Mouse (Mus musculus) embryonic facial prominence, embryonic 10.5 days (tissue): ENCODE measurements at regions not wholly inside any gene's neighbourhood (a gene's known extent, or its start where the extent isn't known, plus 50 kb on each side); places are given as distances from the start of the nearest gene placed in this dataset.
A peak's percentile ranks its signal among the peaks of the same experiment; 100 is the strongest.

Experiments used
- DNase-seq: peaks from one replicate; pipeline ENCODE4 v3.0.0-alpha.2; 2017; ENCODE audit warnings: low spot score
- H3K27ac ChIP-seq: fragments of 300-500 bp; sonication (generic); replicated peaks from 2 replicates; pipeline ENCODE4 v1.5.1; 2016; ENCODE audit warnings: mild to moderate bottlenecking
- H3K27me3 ChIP-seq: fragments of 300-500 bp; sonication (generic); replicated peaks from 2 replicates; pipeline ENCODE4 v1.6.1; 2016; ENCODE audit warnings: low read depth, mild to moderate bottlenecking; ENCODE audit not compliant: poor library complexity, severe bottlenecking
- H3K36me3 ChIP-seq: fragments of 300-500 bp; sonication (generic); replicated peaks from 2 replicates; pipeline ENCODE4 v1.6.1; 2016; ENCODE audit warnings: mild to moderate bottlenecking, moderate library complexity
- H3K4me1 ChIP-seq: fragments of 300-500 bp; sonication (generic); 2 replicates; pipeline ENCODE4 v1.6.1; 2016
- H3K4me3 ChIP-seq: fragments of 300-500 bp; sonication (generic); 2 replicates; pipeline ENCODE4 v1.5.1; 2016; ENCODE audit warnings: mild to moderate bottlenecking, moderate library complexity
- H3K9me3 ChIP-seq: fragments of 300-500 bp; sonication (generic); 2 replicates; pipeline ENCODE4 v1.6.1; 2016; ENCODE audit warnings: mild to moderate bottlenecking
- WGBS: fragments of 180-500 bp; shearing (Covaris S2); methylation state at CpG from one replicate; pipeline ENCODE4 v1.1.7; 2016; 5-methylcytosine and 5-hydroxymethylcytosine counted together

- Histone ChIP-seq H3K4me3 (peak overlapping the region; percentile 29), H3K4me1 (peaks cover 13% of the 10 kb centered on the region), H3K27me3 (peaks cover 20% of the 10 kb centered on the region), H3K27ac (no peak overlapping the region), H3K36me3 (no peaks in the 10 kb centered on the region), H3K9me3 (no peaks in the 10 kb centered on the region)
- DNase-seq, result peak; percentile 16
- WGBS, result 5% methylated on average over 11 of the region's 11 CpGs
Observed at GRCm38 (mm10) chr17:88159212-88159668, 94.1 kb upstream of the Fbxo11 start.

DNA sequence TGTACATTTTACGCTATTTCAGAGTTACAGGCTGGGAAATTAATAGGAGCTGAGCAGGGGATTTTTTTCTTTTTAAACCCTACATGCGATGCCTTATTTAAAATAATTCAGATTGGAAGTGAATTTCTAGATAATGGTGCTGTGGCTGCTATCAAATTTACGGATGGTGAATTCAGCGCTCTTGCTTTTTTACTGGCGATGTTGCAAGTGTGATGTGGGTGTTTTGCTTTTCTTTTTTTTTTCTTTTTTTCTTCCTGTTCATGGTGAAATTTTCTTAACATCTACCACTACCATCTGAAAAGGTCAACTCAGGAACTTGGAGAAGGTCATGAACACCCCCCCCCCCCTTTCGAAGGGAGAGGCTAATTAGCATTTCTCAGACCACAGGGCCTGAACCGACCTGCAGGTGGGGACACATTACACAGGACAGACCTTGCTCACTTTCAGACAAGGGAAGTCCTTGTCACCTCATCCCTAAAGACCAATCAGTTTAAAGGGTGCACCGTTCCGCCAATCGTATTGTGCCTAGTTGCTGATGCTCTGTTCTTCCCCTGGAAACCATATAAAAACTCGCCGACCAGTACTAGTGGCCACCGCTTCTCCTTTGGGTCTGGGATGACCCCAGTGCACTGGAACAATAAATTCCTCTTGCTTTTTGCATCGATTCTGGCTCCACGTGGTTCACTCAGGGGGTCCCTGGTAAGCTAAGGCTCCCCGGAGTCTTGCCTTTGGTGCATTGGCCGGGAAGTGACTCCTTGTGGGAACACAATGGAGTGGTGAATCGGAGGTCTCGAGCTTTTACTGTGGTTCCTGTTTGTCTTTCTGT is 95.0 kb upstream of the Fbxo11 start:
- H3K36me3 ChIP-seq, result no peaks in the 10 kb centered on the region
- no peaks in the 10 kb centered on the region for H3K9me3 ChIP-seq
- WGBS, result 40% methylated on average over 19 of the region's 19 CpGs
- H3K4me3 ChIP-seq, result no peak overlapping the region; the same call in 1 of the 2 replicates
- DNase-seq, result no peak
- no peak overlapping the region for H3K27ac ChIP-seq
- peaks cover 13% of the 10 kb centered on the region for H3K4me1 ChIP-seq
- H3K27me3 ChIP-seq, result peaks cover 20% of the 10 kb centered on the region

DNA sequence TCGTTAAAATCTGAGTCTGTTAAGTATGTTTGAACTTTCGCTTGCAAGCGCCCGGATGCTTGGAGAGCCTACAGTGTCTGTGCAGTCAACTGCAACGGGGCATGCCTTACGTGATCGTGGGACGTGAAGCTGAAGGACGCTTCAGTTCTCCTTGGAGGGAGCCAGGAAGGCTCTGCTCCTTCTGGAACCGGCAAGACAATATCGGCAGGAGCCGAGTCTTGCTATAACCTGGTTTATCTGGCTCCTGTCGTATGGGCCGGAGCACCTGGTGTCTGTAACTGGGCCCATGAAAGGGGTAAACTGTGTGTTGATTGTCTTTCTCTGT is 95.5 kb upstream of the Fbxo11 start:
- Histone ChIP-seq H3K9me3 (no peaks in the 10 kb centered on the region), H3K4me1 (peaks cover 13% of the 10 kb centered on the region), H3K27ac (no peak overlapping the region), H3K36me3 (no peaks in the 10 kb centered on the region), H3K27me3 (peaks cover 20% of the 10 kb centered on the region), H3K4me3 (no peak overlapping the region)
- DNase-seq, result no peak
- WGBS, result 85% methylated on average over 14 of the region's 14 CpGs

GRCm38 (mm10) chr17:88161766-88162165 is 96.7 kb upstream of the Fbxo11 start:
- H3K4me1 ChIP-seq, result peaks cover 13% of the 10 kb centered on the region
- H3K36me3 ChIP-seq, result no peaks in the 10 kb centered on the region
- no peaks in the 10 kb centered on the region for H3K9me3 ChIP-seq
- H3K27me3 ChIP-seq, result peaks cover 20% of the 10 kb centered on the region
- H3K27ac ChIP-seq, result no peak overlapping the region
- DNase-seq, result no peak
- WGBS, result 94% methylated on average over 8 of the region's 8 CpGs
- no peak overlapping the region for H3K4me3 ChIP-seq

DNA sequence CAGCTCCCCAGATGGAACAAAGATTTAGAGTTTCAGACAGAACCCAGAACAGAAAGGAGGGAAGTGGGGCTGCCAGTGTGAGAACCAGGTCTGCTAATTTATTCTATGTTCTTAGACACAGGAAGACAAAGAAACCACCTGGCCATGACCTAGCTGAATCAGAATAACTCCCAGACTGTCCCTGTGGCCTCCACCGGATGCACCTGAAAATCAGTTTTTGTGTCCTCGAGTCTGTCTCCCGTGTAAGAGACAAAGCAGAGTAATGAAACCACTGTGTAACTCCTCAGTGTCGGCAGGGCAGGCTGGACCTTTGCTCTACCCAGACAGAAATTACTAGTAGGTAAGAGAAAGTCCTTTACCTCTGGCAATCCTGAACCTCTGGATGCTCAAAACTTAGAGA is 99.7 kb upstream of the Fbxo11 start:
- H3K27ac ChIP-seq, result no peak overlapping the region
- peaks cover 9% of the 10 kb centered on the region; the same call in 1 of the 2 replicates for H3K27me3 ChIP-seq
- no peak for DNase-seq
- H3K4me3 ChIP-seq, result no peak overlapping the region
- WGBS, result 86% methylated on average over 4 of the region's 4 CpGs
- H3K9me3 ChIP-seq, result no peaks in the 10 kb centered on the region
- no peaks in the 10 kb centered on the region; the same call in 1 of the 2 replicates for H3K4me1 ChIP-seq
- no peaks in the 10 kb centered on the region for H3K36me3 ChIP-seq

DNA sequence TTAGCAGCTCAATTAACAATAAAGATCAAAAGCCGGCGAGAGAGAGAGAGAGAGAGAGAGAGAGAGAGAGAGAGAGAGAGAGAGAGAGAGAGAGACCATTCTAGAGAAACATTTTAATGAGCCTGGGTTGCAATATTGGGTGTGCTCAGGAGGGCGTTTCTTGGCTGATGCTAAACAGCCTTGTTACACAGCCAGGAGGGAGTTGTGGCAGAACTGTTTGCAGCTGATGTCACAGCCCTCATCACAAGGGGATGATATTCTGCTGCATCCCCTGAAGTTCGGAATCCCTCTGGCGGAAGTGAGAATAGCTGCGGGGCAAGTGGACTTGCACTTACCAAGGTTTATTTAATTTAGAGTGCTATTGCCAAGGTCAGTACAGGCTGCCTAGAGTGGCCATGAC is 100.7 kb upstream of the Fbxo11 start:
- H3K4me3 ChIP-seq, result no peak overlapping the region
- 0 out of 2 replicates have a peak, but pooled peaks cover 1% of the 10 kb centered on the region for H3K27me3 ChIP-seq
- DNase-seq, result no peak
- H3K27ac ChIP-seq, result no peak overlapping the region
- 90% methylated on average over 6 of the region's 6 CpGs for WGBS
- H3K9me3 ChIP-seq, result no peaks in the 10 kb centered on the region
- H3K4me1 ChIP-seq, result no peaks in the 10 kb centered on the region
- no peaks in the 10 kb centered on the region for H3K36me3 ChIP-seq

DNA sequence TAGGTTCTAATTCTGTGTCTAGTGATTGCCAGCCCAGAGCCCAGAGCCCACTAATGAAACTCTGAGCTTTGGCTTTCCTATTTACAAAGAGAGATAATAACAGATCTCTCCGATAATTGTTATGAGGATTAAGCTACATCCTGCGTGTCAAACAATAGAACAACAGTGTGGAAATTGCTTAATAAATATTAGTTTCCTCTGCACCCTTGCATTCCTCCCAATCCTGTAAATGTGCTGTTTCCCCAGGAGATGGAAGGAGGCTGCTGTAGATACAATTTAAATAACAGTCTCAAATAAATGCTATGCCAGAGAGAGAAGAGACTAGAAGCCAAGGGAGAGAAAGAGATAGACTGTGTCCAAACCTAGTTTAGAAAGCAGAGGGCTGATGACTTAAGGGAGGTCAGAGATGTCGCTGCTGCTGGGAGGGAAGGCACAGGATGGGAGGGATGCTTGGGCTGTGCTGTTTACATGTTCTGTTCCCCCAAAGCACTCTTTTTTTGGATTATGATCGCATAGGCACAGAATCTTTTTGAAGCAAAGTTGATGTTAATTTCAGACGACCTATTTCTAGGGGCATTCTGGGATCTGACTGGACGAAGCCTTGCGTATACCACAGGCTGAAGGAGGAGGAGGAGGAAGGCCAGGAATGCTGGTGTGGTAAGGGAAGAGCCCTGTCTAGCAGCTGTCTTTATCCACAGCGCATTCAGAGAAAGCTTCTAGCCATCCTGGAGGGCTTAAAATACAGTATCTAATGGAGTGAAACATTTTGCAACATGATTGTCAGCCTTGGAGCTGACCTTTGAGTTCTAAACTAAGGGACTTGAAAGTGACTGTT is 103.4 kb upstream of the Fbxo11 start:
- Histone ChIP-seq H3K9me3 (no peaks in the 10 kb centered on the region), H3K4me3 (no peak overlapping the region), H3K27ac (no peak overlapping the region), H3K4me1 (no peaks in the 10 kb centered on the region), H3K27me3 (no peaks in the 10 kb centered on the region), H3K36me3 (no peaks in the 10 kb centered on the region)
- no peak for DNase-seq
- WGBS, result 81% methylated on average over 8 of the region's 8 CpGs

DNA sequence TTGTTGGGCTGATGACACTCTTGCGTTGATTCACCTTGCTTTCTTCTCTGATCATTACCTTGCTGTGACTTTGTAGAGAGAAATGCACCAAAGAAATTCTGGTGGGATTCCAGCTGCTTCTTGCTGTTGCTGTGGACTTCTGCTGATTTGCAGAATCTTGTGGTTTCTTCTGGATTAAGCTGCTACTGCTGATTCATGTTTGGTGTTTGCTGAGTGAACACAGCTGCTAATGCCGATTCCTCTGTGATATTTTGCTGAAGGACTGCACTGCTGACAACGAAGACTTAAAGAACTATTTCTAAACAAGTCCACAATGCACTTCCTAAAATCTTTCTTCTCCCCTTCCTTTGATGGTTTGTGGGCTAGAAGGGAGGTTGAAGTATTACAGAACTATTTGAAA is 106.5 kb upstream of the Fbxo11 start:
- no peaks in the 10 kb centered on the region for H3K4me1 ChIP-seq
- H3K9me3 ChIP-seq, result peaks cover 2% of the 10 kb centered on the region; the same call in 1 of the 2 replicates
- H3K36me3 ChIP-seq, result no peaks in the 10 kb centered on the region
- no peak overlapping the region for H3K27ac ChIP-seq
- no peak for DNase-seq
- no peaks in the 10 kb centered on the region for H3K27me3 ChIP-seq
- H3K4me3 ChIP-seq, result no peak overlapping the region
- 86% methylated on average over 3 of the region's 3 CpGs for WGBS

DNA sequence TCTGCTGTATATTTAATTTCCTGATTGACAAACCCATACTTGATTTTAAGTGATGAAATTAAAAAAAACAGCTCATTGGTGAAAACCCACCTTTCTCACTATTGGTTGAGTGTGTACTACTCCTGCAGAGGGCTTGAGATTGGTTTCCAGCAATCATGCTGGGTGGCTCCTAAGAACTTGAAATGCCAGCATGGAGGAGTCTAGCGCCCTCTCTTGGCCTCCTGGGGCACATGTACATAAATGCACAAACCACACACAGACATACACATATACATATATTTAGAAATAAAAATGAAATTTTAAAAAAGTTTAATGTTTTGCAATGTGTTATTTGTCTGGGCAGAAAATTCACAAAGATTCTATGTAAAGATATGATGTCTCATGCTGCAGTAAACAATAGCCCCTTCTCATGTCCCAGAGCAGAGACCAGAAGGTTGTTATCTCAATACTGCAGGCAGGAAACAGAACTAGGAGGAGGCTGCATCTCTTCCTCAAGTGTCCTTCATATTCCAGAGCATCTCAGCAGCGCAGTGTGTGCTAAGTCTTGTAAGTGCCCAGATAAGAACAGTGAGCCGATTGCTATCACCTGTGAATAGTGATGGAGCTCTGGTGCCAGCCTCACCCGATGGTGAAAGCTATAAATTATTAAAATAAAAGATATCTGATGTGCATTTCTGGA is 108.4 kb upstream of the Fbxo11 start:
- WGBS, result 83% methylated on average over 4 of the region's 4 CpGs
- H3K4me1 ChIP-seq, result no peaks in the 10 kb centered on the region
- DNase-seq, result no peak
- peaks cover 2% of the 10 kb centered on the region; the same call in 1 of the 2 replicates for H3K9me3 ChIP-seq
- H3K27ac ChIP-seq, result no peak overlapping the region
- no peaks in the 10 kb centered on the region for H3K36me3 ChIP-seq
- no peak overlapping the region for H3K4me3 ChIP-seq
- no peaks in the 10 kb centered on the region for H3K27me3 ChIP-seq

DNA sequence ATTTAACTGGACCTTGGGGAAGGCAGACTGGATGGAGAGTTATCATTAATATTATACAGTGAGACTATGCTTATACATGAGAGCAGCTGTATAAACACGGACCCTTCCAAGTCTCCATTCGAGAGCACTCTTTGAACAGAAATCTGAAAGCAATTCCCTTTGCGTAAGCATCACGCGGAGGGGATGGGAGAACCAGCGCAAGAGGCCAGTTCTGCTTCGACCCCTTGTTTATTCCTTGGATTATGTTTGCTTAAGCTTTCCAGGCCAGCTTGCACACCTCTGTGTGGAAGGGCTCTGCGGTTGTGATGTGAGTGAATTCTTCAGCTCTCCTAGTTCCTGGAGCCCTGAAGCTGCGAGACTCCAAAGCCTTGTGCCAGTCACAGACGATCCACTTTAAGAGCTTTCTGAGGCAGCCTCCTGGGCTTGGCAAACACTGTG is 109.2 kb upstream of the Fbxo11 start:
- WGBS, result 78% methylated on average over 10 of the region's 10 CpGs
- DNase-seq, result no peak

GRCm38 (mm10) chr17:88175951-88176623 is 111.0 kb upstream of the Fbxo11 start:
- Histone ChIP-seq H3K27me3 (no peaks in the 10 kb centered on the region), H3K9me3 (peaks cover 2% of the 10 kb centered on the region; the same call in 1 of the 2 replicates), H3K27ac (no peak overlapping the region), H3K4me1 (no peaks in the 10 kb centered on the region), H3K36me3 (no peaks in the 10 kb centered on the region), H3K4me3 (no peak overlapping the region)
- no peak for DNase-seq
- 80% methylated on average over 4 of the region's 4 CpGs for WGBS

More for the DNA sequence above, 109.2 kb upstream of the Fbxo11 start:
- Histone ChIP-seq H3K4me3 (no peak overlapping the region), H3K9me3 (peaks cover 2% of the 10 kb centered on the region; the same call in 1 of the 2 replicates), H3K36me3 (no peaks in the 10 kb centered on the region), H3K27me3 (no peaks in the 10 kb centered on the region), H3K4me1 (no peaks in the 10 kb centered on the region), H3K27ac (no peak overlapping the region)

- no peak overlapping the region for H3K4me3 ChIP-seq
- DNase-seq, result no peak
- no peaks in the 10 kb centered on the region for H3K9me3 ChIP-seq
- H3K4me1 ChIP-seq, result no peaks in the 10 kb centered on the region
- H3K27ac ChIP-seq, result no peak overlapping the region
- H3K27me3 ChIP-seq, result no peaks in the 10 kb centered on the region
- WGBS, result 90% methylated on average over 5 of the region's 5 CpGs
- H3K36me3 ChIP-seq, result no peaks in the 10 kb centered on the region
Observed at GRCm38 (mm10) chr17:88190735-88191134, 125.6 kb upstream of the Fbxo11 start.
